In the genomic region with DNA sequence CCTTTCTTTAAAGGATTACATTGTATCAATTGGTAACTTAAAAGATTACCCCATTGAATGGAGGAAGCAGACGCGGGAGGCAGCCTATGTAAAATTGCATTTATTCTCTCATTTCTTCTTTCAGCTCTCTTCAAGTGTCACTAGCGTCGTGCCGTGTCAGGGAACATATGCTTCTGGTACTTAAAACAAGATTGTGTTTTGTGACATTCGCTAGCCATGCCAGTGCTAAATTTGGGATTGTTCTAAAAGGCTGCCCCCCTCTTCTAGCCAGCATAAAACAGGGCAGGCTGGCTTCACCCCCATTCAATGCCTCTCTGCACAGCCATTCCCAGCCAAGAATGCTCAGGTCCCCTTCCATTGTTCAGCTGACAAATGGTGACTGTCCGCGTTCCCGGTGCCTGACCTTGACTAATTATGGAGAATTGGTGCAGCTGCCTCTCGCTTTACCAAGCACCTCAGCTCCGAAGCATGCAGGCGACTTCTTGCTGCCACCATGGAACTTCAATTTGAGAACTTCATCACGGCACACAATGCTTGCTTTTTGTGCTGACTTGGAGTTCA, we compare ENCODE assay signal across 12 mouse cellular contexts.
DNase-seq lines count a peak whose midpoint lies in the region; ATAC-seq and TF ChIP-seq lines count a peak whose summit lies in the region.
"Had no signal": no experiment of that assay in that cellular context is flagged by ENCODE, and none has a peak within 500 bp of the region (broad histone marks: within the 10 kb centered on the region; RNA-seq: fewer than 3 reads in every experiment).

No protein-coding gene starts in this region.

- H3K9me3 ChIP-seq in embryonic facial prominence, embryonic 11.5 days (replicated peaks; ENCODE audit: control insufficient read depth, low read length), result no peaks in the 10 kb centered on the region
- no peaks in the 10 kb centered on the region for H3K9me3 ChIP-seq in hindbrain, embryonic 15.5 days
- H3K9me3 ChIP-seq: embryonic facial prominence, embryonic 13.5 days had no signal

- no peaks in the 10 kb centered on the region for H3K4me1 ChIP-seq in embryonic facial prominence, embryonic 11.5 days (ENCODE audit: control insufficient read depth, insufficient read depth, low read length)
- H3K4me1 ChIP-seq in hindbrain, embryonic 15.5 days (replicated peaks), result peaks cover 20% of the 10 kb centered on the region
- peaks cover 8% of the 10 kb centered on the region; the same call in 1 of the 2 replicates for H3K4me1 ChIP-seq in olfactory bulb, adult 2 months (ENCODE audit: control insufficient read depth, insufficient read depth, low read length)

- no peak overlapping the region for H3K27ac ChIP-seq in layer of hippocampus, adult 2 months
- H3K27ac ChIP-seq in embryonic facial prominence, embryonic 11.5 days (replicated peaks; ENCODE audit: low read depth, low read length), result no peak overlapping the region
- 0 out of 2 replicates have a peak overlapping the region, but pooled peaks have one; percentile 42 for H3K27ac ChIP-seq in hindbrain, embryonic 15.5 days (replicated peaks)
- no peak overlapping the region for H3K27ac ChIP-seq in olfactory bulb, adult 2 months (ENCODE audit: insufficient read depth, low read depth, low read length)
- H3K27ac ChIP-seq: embryonic facial prominence, embryonic 13.5 days had no signal

- TF ChIP-seq CTCF in layer of hippocampus, adult 2 months (conservative IDR thresholded peaks at IDR 0.05), result no peak
- no peak for TF ChIP-seq CTCF in olfactory bulb, adult 2 months (IDR thresholded peaks at IDR 0.05; ENCODE audit: insufficient read depth, low read depth, low read length)

- H3K4me3 ChIP-seq in layer of hippocampus, adult 2 months, result peak overlapping the region; percentile 22; the same call in 1 of the 2 replicates
- H3K4me3 ChIP-seq in embryonic facial prominence, embryonic 11.5 days (ENCODE audit: low read depth, low read length), result no peak overlapping the region
- H3K4me3 ChIP-seq in hindbrain, embryonic 15.5 days, result peak overlapping the region; percentile 18
- peak overlapping the region; percentile 14; the same call in 1 of the 2 replicates for H3K4me3 ChIP-seq in olfactory bulb, adult 2 months (ENCODE audit: insufficient read depth, low read depth, low read length)
- H3K4me3 ChIP-seq: embryonic facial prominence, embryonic 13.5 days had no signal

- H3K4me2 ChIP-seq in embryonic facial prominence, embryonic 11.5 days (ENCODE audit: low read depth, low read length), result no peak overlapping the region
- H3K4me2 ChIP-seq in hindbrain, embryonic 15.5 days, result peak overlapping the region; percentile 57
- H3K4me2 ChIP-seq: embryonic facial prominence, embryonic 13.5 days had no signal

- no peak for TF ChIP-seq POLR2A in olfactory bulb, adult 2 months (IDR thresholded peaks at IDR 0.05; ENCODE audit: insufficient read depth, low read depth, low read length)

- 42% methylated on average over 13 of the region's 13 CpGs for WGBS in embryonic facial prominence, embryonic 11.5 days
- 11% methylated on average over 13 of the region's 13 CpGs for WGBS in hindbrain, embryonic 15.5 days
- WGBS in olfactory bulb, adult 2 months, result 16% methylated on average over 13 of the region's 13 CpGs

- H3K27me3 ChIP-seq in embryonic facial prominence, embryonic 11.5 days (ENCODE audit: control insufficient read depth, insufficient read depth, low read length), result no peaks in the 10 kb centered on the region
- peaks cover 17% of the 10 kb centered on the region for H3K27me3 ChIP-seq in hindbrain, embryonic 15.5 days

- no peaks in the 10 kb centered on the region for H3K36me3 ChIP-seq in embryonic facial prominence, embryonic 11.5 days (replicated peaks; ENCODE audit: control insufficient read depth, insufficient read depth, low read depth, low read length)
- no peaks in the 10 kb centered on the region for H3K36me3 ChIP-seq in hindbrain, embryonic 15.5 days
- H3K36me3 ChIP-seq: embryonic facial prominence, embryonic 13.5 days had no signal

- no peak for DNase-seq in layer of hippocampus, adult 2 months (ENCODE audit: low spot score in 2 of 2)
- DNase-seq in layer of hippocampus, postnatal 14 days (ENCODE audit: low spot score in 2 of 2), result no peak
- peak; percentile 50 for DNase-seq in embryonic facial prominence, embryonic 11.5 days (ENCODE audit: low spot score)
- DNase-seq in urinary bladder, postnatal 25 days (ENCODE audit: low spot score), result no peak
- no peak for DNase-seq in lung, postnatal 25 days (ENCODE audit: low spot score)
- no peak for DNase-seq in cerebellum, adult 11 months
- DNase-seq: adrenal gland, postnatal 10 days; lung, postnatal 36 days; right cerebral cortex, postnatal 14 days had no signal

- H3K9ac ChIP-seq in embryonic facial prominence, embryonic 11.5 days (replicated peaks; ENCODE audit: low read length), result no peak overlapping the region
- peak overlapping the region; percentile 25; the same call in 1 of the 2 replicates for H3K9ac ChIP-seq in hindbrain, embryonic 15.5 days
- H3K9ac ChIP-seq: embryonic facial prominence, embryonic 13.5 days had no signal

- peak; percentile 92 for ATAC-seq in embryonic facial prominence, embryonic 11.5 days (replicated peaks; ENCODE audit: insufficient number of reproducible peaks, low FRiP score, low TSS enrichment, low read depth)
- peak; percentile 85 for ATAC-seq in hindbrain, embryonic 15.5 days (ENCODE audit: low FRiP score, low read depth)
